22 mouse cellular contexts compared by ENCODE assay signal in the genomic region with DNA sequence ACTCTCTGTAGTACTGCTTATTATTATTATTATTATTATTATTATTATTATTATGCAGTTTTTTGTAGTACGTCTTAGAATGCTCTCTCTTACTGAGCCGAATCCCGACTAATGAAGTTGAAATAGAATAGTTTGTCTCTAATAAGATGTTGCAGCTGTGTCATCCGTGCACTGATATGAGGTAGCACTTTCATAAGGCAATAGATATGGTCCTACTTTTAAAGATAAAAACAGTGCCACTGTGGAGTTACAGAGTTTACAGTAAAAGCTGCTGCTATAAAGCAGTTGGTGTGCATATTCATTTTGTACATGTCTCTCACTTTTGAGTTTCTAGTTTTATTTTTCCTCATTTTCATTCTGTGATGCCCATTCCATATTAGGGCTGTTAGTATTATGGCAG. TPM values are rescaled to one million over a fixed set of nuclear protein-coding genes. Genes with fewer than 3 reads are reported as not detected.
DNase-seq lines count a peak whose midpoint lies in the region; ATAC-seq and TF ChIP-seq lines count a peak whose summit lies in the region.
"Had no signal": no experiment of that assay in that cellular context is flagged by ENCODE, and none has a peak within 500 bp of the region (broad histone marks: within the 10 kb centered on the region; RNA-seq: fewer than 3 reads in every experiment).

No protein-coding gene starts in this region.

- H3K27me3 ChIP-seq in liver, embryonic 13.5 days = no peaks in the 10 kb centered on the region
- no peaks in the 10 kb centered on the region for H3K27me3 ChIP-seq in liver, embryonic 12.5 days (replicated peaks)
- no peaks in the 10 kb centered on the region for H3K27me3 ChIP-seq in MEL (ENCODE audit: control insufficient read depth in 1 of 2, insufficient read depth in 2 of 2, low read length in 2 of 2)
- H3K27me3 ChIP-seq: CH12.LX, Patski had no signal

- H3K9me3 ChIP-seq in liver, embryonic 13.5 days (replicated peaks) = no peaks in the 10 kb centered on the region
- no peaks in the 10 kb centered on the region for H3K9me3 ChIP-seq in liver, embryonic 12.5 days (replicated peaks)
- no peaks in the 10 kb centered on the region for H3K9me3 ChIP-seq in MEL (replicated peaks; ENCODE audit: insufficient read depth, low read length)
- H3K9me3 ChIP-seq: G1E had no signal

- H3K36me3 ChIP-seq in liver, embryonic 13.5 days = no peaks in the 10 kb centered on the region
- no peaks in the 10 kb centered on the region for H3K36me3 ChIP-seq in liver, embryonic 12.5 days
- H3K36me3 ChIP-seq in MEL (ENCODE audit: control insufficient read depth in 1 of 2, insufficient read depth in 2 of 2, low read length in 2 of 2) = peaks cover 0 to 11% of the 10 kb centered on the region in 2 experiments; a peak in 2 of 4 replicates

- H3K79me2 ChIP-seq in MEL (ENCODE audit: control insufficient read depth, insufficient read depth, low read length, poor library complexity) = peaks cover 3% of the 10 kb centered on the region; the same call in 1 of the 2 replicates

- TF ChIP-seq EP300 in MEL (IDR thresholded peaks at IDR 0.05; ENCODE audit: low read depth in 1 of 2, low read length in 2 of 2) = 0 out of 4 replicates have a peak, but pooled peaks of 1 of the 2 experiments have one; percentile 11

- TF ChIP-seq RAD21 in MEL (IDR thresholded peaks at IDR 0.05; ENCODE audit: low read depth, low read length) = no peak

- H3K9ac ChIP-seq in liver, embryonic 13.5 days = no peak overlapping the region
- no peak overlapping the region for H3K9ac ChIP-seq in liver, embryonic 12.5 days
- H3K9ac ChIP-seq in MEL (ENCODE audit: control insufficient read depth, low read depth, low read length, poor library complexity, severe bottlenecking) = no peak overlapping the region

- WGBS in liver, embryonic 13.5 days (ENCODE audit: insufficient replicate concordance) = 56% methylated on average over 4 of the region's 4 CpGs
- 61% methylated on average over 4 of the region's 4 CpGs for WGBS in liver, embryonic 12.5 days (ENCODE audit: insufficient replicate concordance)

- TF ChIP-seq CTCF in gastrocnemius, adult 2 months (IDR thresholded peaks at IDR 0.05) = no peak
- TF ChIP-seq CTCF in MEL (IDR thresholded peaks at IDR 0.05 in 2 of 3, conservative IDR thresholded peaks at IDR 0.05 in 1 of 3; ENCODE audit: control insufficient read depth in 1 of 3, insufficient read depth in 1 of 3, low read depth in 2 of 3, low read length in 3 of 3, poor library complexity in 1 of 3, severe bottlenecking in 1 of 3) = no peak

- no peak for TF ChIP-seq POLR2A in MEL (IDR thresholded peaks at IDR 0.05; ENCODE audit: control insufficient read depth in 1 of 2, insufficient read depth in 1 of 2, low read depth in 1 of 2, low read length in 2 of 2, poor library complexity in 1 of 2)

- peak overlapping the region; percentile 1; the same call in 1 of the 2 replicates for H3K27ac ChIP-seq in gastrocnemius, adult 2 months
- no peak overlapping the region for H3K27ac ChIP-seq in liver, embryonic 13.5 days
- no peak overlapping the region for H3K27ac ChIP-seq in liver, embryonic 12.5 days
- no peak overlapping the region for H3K27ac ChIP-seq in MEL (ENCODE audit: control insufficient read depth, low read depth, low read length)

- H3K4me3 ChIP-seq in gastrocnemius, adult 2 months = no peak overlapping the region
- no peak overlapping the region for H3K4me3 ChIP-seq in liver, embryonic 13.5 days (replicated peaks)
- H3K4me3 ChIP-seq in liver, embryonic 12.5 days = no peak overlapping the region
- no peak overlapping the region for H3K4me3 ChIP-seq in MEL (ENCODE audit: control insufficient read depth in 1 of 2, insufficient read depth in 1 of 2, low read depth in 2 of 2, low read length in 2 of 2)

- no peak overlapping the region for H3K4me2 ChIP-seq in liver, embryonic 13.5 days
- H3K4me2 ChIP-seq in liver, embryonic 12.5 days = no peak overlapping the region

- no peak for DNase-seq in gastrocnemius, adult 2 months
- no peak for DNase-seq in gastrocnemius, postnatal 36 days
- no peak for DNase-seq in liver, embryonic 13.5 days
- peak; percentile 23 for DNase-seq in MEL (ENCODE audit: low read depth, low spot score)
- no peak for DNase-seq in embryo, embryonic 9.5 days (ENCODE audit: extremely low spot score)
- DNase-seq: adrenal gland, adult 2 months; adrenal gland, adult 8-10 months; adrenal gland, postnatal 10 days; adrenal gland, postnatal 14 days; adrenal gland, postnatal 25 days; adrenal gland, postnatal 36 days; B cell, adult 2 months; cerebellum, adult 11 months; cerebellum, adult 11-12 months; cerebellum, adult 18-20 months; cerebellum, adult 2 months had no signal

- intact Hi-C loops in gastrocnemius, adult 2 months (cut with DNase I) = no loop called here
- intact Hi-C loops in gastrocnemius, postnatal 36 days (cut with DNase I) = no loop called here

- peak; percentile 53; the same call in 1 of the 2 replicates for ATAC-seq in liver, embryonic 13.5 days (ENCODE audit: low read depth)
- ATAC-seq in liver, embryonic 12.5 days = no peak
- ATAC-seq: activated CD4-positive, CD25-positive, alpha-beta regulatory T cell, adult 4 months; CD4-positive, CD25-positive, alpha-beta regulatory T cell, adult 4 months; Patski had no signal

- H3K4me1 ChIP-seq in liver, embryonic 13.5 days (replicated peaks) = peaks cover 23% of the 10 kb centered on the region
- peaks cover 20% of the 10 kb centered on the region for H3K4me1 ChIP-seq in liver, embryonic 12.5 days
- peaks cover 12 to 18% of the 10 kb centered on the region in 2 experiments for H3K4me1 ChIP-seq in MEL (ENCODE audit: control insufficient read depth in 1 of 2, insufficient read depth in 2 of 2, low read length in 2 of 2)

TF ChIP-seq in MEL, 35 proteins besides CTCF, POLR2A, EP300 and RAD21:
- TF ChIP-seq SMC3 (IDR thresholded peaks at IDR 0.05; ENCODE audit: low read depth, low read length) (no peak), ETS1 (IDR thresholded peaks at IDR 0.05; ENCODE audit: low read depth, low read length) (peak; percentile 36; the same call in 1 of the 2 replicates), JUND (IDR thresholded peaks at IDR 0.05; ENCODE audit: low read depth, low read length) (no peak), KAT2A (conservative IDR thresholded peaks at IDR 0.05; ENCODE audit: low read depth, low read length) (no peak), ZNF384 (IDR thresholded peaks at IDR 0.05; ENCODE audit: low read depth, low read length) (no peak), GATA1 (IDR thresholded peaks at IDR 0.05; ENCODE audit: low read depth, low read length) (peak; percentile 62), CHD2 (IDR thresholded peaks at IDR 0.05; ENCODE audit: low read length) (no peak)
TF ChIP-seq in MEL: peak in this region for 2.

RNA-seq across cellular contexts. Expression of a gene that starts 46.4 kb away (rescaled TPM):
- total RNA-seq in gastrocnemius, adult 2 months (2021) = 10 to 100 TPM; 27.0 to 55.3 TPM
- total RNA-seq in gastrocnemius, postnatal 36 days (2021) = 10 to 100 TPM; 26.6 to 30.6 TPM
- polyA plus RNA-seq in liver, embryonic 13.5 days (2015; fragmentation: Nextera tagmentation; extraction: Ambion mirVana) = 3.1 TPM in 2 replicates
- polyA plus RNA-seq in liver, embryonic 12.5 days (2016; fragmentation: Nextera tagmentation; extraction: Ambion mirVana) = 4.6 and 5.2 TPM in 2 replicates
- total RNA-seq in MEL (2012; rRNA removed) = 6.9 and 9.3 TPM in 2 replicates
- 10 to 100 TPM; 12.4 to 71.5 TPM for polyA plus RNA-seq in MEL (2012; ENCODE audit: insufficient read depth in 1 of 2, insufficient read length in 2 of 2, low read depth in 1 of 2, low replicate concordance in 2 of 2, missing spikeins in 1 of 2)
